Mouse (Mus musculus) stomach, embryonic 14.5 days (tissue): ENCODE measurements around the gene Dis3. TPM values are rescaled to one million over a fixed set of nuclear protein-coding genes. Genes with fewer than 3 reads are reported as not detected.
"Not testable (repeated sequence)": the region's sequence is repeated elsewhere in the genome, so short reads cannot be mapped to it uniquely, and the experiment has no call there.

Experiments used
- ATAC-seq: fragments of 200-750 bp; cut with Nextera tagmentation; 2 replicates; pipeline ENCODE4 v1.8.0; 2017; ENCODE audit warnings: low read depth, moderate TSS enrichment; ENCODE audit not compliant: insufficient number of reproducible peaks, insufficient read depth, low FRiP score
- H3K27ac ChIP-seq: fragments of 300-500 bp; sonication (generic); 2 replicates; pipeline ENCODE4 v1.5.1; 2014; ENCODE audit warnings: mild to moderate bottlenecking, low read length, moderate library complexity, mixed read lengths
- H3K27me3 ChIP-seq: fragments of 300-500 bp; sonication (generic); 2 replicates; pipeline ENCODE4 v1.6.1; 2014; ENCODE audit warnings: low read length, control low read depth, mixed read lengths; ENCODE audit not compliant: control insufficient read depth, insufficient read depth
- H3K36me3 ChIP-seq: fragments of 300-500 bp; sonication (generic); 2 replicates; pipeline ENCODE4 v1.6.1; 2014; ENCODE audit warnings: mild to moderate bottlenecking, control low read depth, low read length, moderate library complexity, mixed read lengths; ENCODE audit not compliant: control insufficient read depth, insufficient read depth
- H3K4me1 ChIP-seq: fragments of 300-500 bp; sonication (generic); 2 replicates; pipeline ENCODE4 v1.6.1; 2014; ENCODE audit warnings: low read length, control low read depth, mixed read lengths; ENCODE audit not compliant: control insufficient read depth, insufficient read depth
- H3K4me2 ChIP-seq: fragments of 300-500 bp; sonication (generic); replicated peaks from 2 replicates; pipeline ENCODE4 v1.6.1; 2014; ENCODE audit warnings: low read depth, low read length, control low read depth
- H3K4me3 ChIP-seq: fragments of 300-500 bp; sonication (generic); 2 replicates; pipeline ENCODE4 v1.5.1; 2014; ENCODE audit warnings: low read depth, low read length, control low read depth
- H3K9ac ChIP-seq: fragments of 300-500 bp; sonication (generic); replicated peaks from 2 replicates; pipeline ENCODE4 v1.6.1; 2014; ENCODE audit warnings: low read depth, mild to moderate bottlenecking, control low read depth, low read length, moderate library complexity, mixed read lengths
- H3K9me3 ChIP-seq: fragments of 300-500 bp; sonication (generic); 2 replicates; pipeline ENCODE4 v1.6.1; 2016; ENCODE audit warnings: low read depth, low read length, control low read depth; ENCODE audit not compliant: control insufficient read depth
- WGBS: fragments of 180-500 bp; shearing (Covaris S2); extraction: QIAGEN DNeasy Blood & Tissue Kit; methylation state at CpG from one replicate; pipeline ENCODE4 v1.1.7; 2014; 5-methylcytosine and 5-hydroxymethylcytosine counted together
- polyA plus RNA-seq: library from polyadenylated mRNA; unstranded; fragments of >200 nt; fragmentation: Nextera tagmentation; extraction: Ambion mirVana; gene quantifications from 2 replicates; pipeline ENCODE4 v1.2.1, GENCODE M21; 2014

Gene Dis3
- polyA plus RNA-seq, 1 experiment from 2014 or later = 41.5 TPM

- Histone ChIP-seq H3K27me3 (no peaks in the 10 kb centered on the region), H3K36me3 (peaks cover 10% of the 10 kb centered on the region), H3K9ac (peak overlapping the region; percentile 22), H3K27ac (peak overlapping the region; percentile 72; the same call in 1 of the 2 replicates), H3K4me1 (peaks cover 7% of the 10 kb centered on the region), H3K4me2 (peak overlapping the region; percentile 46), H3K9me3 (no peaks in the 10 kb centered on the region), H3K4me3 (peak overlapping the region; percentile 97)
- 0% methylated on average over 15 of the region's 15 CpGs for WGBS
- peak; percentile 7; the same call in 1 of the 2 replicates for ATAC-seq
These were observed 52.8 kb downstream of the Dis3 start for GRCm38 (mm10) chr14:99046782-99047181.

GRCm38 (mm10) chr14:99046031-99046781 lies 53.4 kb downstream of the Dis3 start, which contains the start of the genes Mzt1 and Bora:
TSS of gene Mzt1 (minus strand) at chr14:99046134.
TSS of gene Bora (plus strand) at chr14:99046222.
- H3K9me3 ChIP-seq = no peaks in the 10 kb centered on the region
- H3K36me3 ChIP-seq = peaks cover 9% of the 10 kb centered on the region
- H3K9ac ChIP-seq = peak within 1 kb of the TSS; percentile 88
- H3K4me2 ChIP-seq = peak within 1 kb of the TSS; percentile 71
- ATAC-seq = peak; percentile 97
- under 1% methylated on average over 66 of the region's 81 CpGs for WGBS
- H3K27ac ChIP-seq = peak within 1 kb of the TSS; percentile 92
- H3K4me1 ChIP-seq = peaks cover 7% of the 10 kb centered on the region
- peak within 1 kb of the TSS; percentile 97 for H3K4me3 ChIP-seq
- no peaks in the 10 kb centered on the region for H3K27me3 ChIP-seq

GRCm38 (mm10) chr14:99045378-99046030 lies 54.1 kb downstream of the Dis3 start:
- Histone ChIP-seq H3K27me3 (no peaks in the 10 kb centered on the region), H3K27ac (peak overlapping the region; percentile 92), H3K9me3 (no peaks in the 10 kb centered on the region), H3K4me2 (peak overlapping the region; percentile 71), H3K36me3 (peaks cover 4% of the 10 kb centered on the region; the same call in 1 of the 2 replicates), H3K4me1 (peaks cover 7% of the 10 kb centered on the region), H3K4me3 (peak overlapping the region; percentile 97), H3K9ac (peak overlapping the region; percentile 88)
- ATAC-seq = 0 out of 2 replicates have a peak, but pooled peaks have one; percentile 4
- under 1% methylated on average over 70 of the region's 70 CpGs for WGBS

- Histone ChIP-seq H3K9me3 (no peaks in the 10 kb centered on the region), H3K27ac (no peak overlapping the region), H3K4me2 (peak overlapping the region; percentile 71), H3K9ac (peak overlapping the region; percentile 88; the same call in 1 of the 2 replicates), H3K4me1 (peaks cover 7% of the 10 kb centered on the region), H3K27me3 (no peaks in the 10 kb centered on the region), H3K36me3 (no peaks in the 10 kb centered on the region; the same call in 1 of the 2 replicates), H3K4me3 (peak overlapping the region; percentile 97)
- no peak for ATAC-seq
- 3% methylated on average over 5 of the region's 5 CpGs for WGBS
These were observed 54.9 kb downstream of the Dis3 start for GRCm38 (mm10) chr14:99044718-99045117.

- Histone ChIP-seq H3K27ac (no peak overlapping the region), H3K9ac (no peak overlapping the region)
- 39% methylated on average over 10 of the region's 10 CpGs for WGBS
These were observed 55.5 kb downstream of the Dis3 start for GRCm38 (mm10) chr14:99044096-99044495.

GRCm38 (mm10) chr14:99043499-99043898 lies 56.1 kb downstream of the Dis3 start:
- Histone ChIP-seq H3K27me3 (no peaks in the 10 kb centered on the region), H3K4me2 (no peak overlapping the region; the same call in 1 of the 2 replicates), H3K9me3 (no peaks in the 10 kb centered on the region), H3K4me1 (peaks cover 7% of the 10 kb centered on the region), H3K27ac (no peak overlapping the region), H3K9ac (no peak overlapping the region), H3K4me3 (no peak overlapping the region), H3K36me3 (peaks cover 3% of the 10 kb centered on the region)
- no peak for ATAC-seq
- WGBS = 69% methylated on average over 1 of the region's 1 CpGs

More at GRCm38 (mm10) chr14:99044096-99044495, 55.5 kb downstream of the Dis3 start:
- Histone ChIP-seq H3K4me3 (peak overlapping the region; percentile 97; the same call in 1 of the 2 replicates), H3K9me3 (no peaks in the 10 kb centered on the region), H3K4me1 (peaks cover 7% of the 10 kb centered on the region), H3K4me2 (peak overlapping the region; percentile 71), H3K36me3 (no peaks in the 10 kb centered on the region; the same call in none of the 2 replicates), H3K27me3 (no peaks in the 10 kb centered on the region)
- ATAC-seq = no peak

- no peaks in the 10 kb centered on the region for H3K27me3 ChIP-seq
- WGBS = 68% methylated on average over 4 of the region's 4 CpGs
- no peak for ATAC-seq
- H3K4me1 ChIP-seq = peaks cover 7% of the 10 kb centered on the region
- H3K4me2 ChIP-seq = no peak overlapping the region
- H3K36me3 ChIP-seq = peaks cover 7% of the 10 kb centered on the region
- no peak overlapping the region for H3K27ac ChIP-seq
- H3K9me3 ChIP-seq = no peaks in the 10 kb centered on the region
- H3K4me3 ChIP-seq = no peak overlapping the region
- no peak overlapping the region for H3K9ac ChIP-seq
These were observed 58.2 kb downstream of the Dis3 start for GRCm38 (mm10) chr14:99041416-99041815.

GRCm38 (mm10) chr14:99039308-99039707 lies 60.3 kb downstream of the Dis3 start:
- H3K27ac ChIP-seq, H3K27me3 ChIP-seq, H3K4me1 ChIP-seq, H3K4me3 ChIP-seq, H3K9me3 ChIP-seq, ATAC-seq, H3K9ac ChIP-seq, H3K4me2 ChIP-seq: not testable (repeated sequence)
- WGBS = 74% methylated on average over 5 of the region's 5 CpGs
- H3K36me3 ChIP-seq = peaks cover 13% of the 10 kb centered on the region
